Mouse (Mus musculus) monocyte, adult 5-6 weeks (primary cell): Measurements from ENCODE around the gene Lin37. TPM values are rescaled to one million over a fixed set of nuclear protein-coding genes. Genes with fewer than 3 reads are reported as not detected.

Experiments
- ATAC-seq: fragments of 153-309, 156-312 bp; replicated peaks from 2 replicates; pipeline ENCODE4 v1.8.0; 2017; ENCODE audit warnings: mild to moderate bottlenecking; ENCODE audit not compliant: low TSS enrichment, insufficient number of reproducible peaks, severe bottlenecking, poor library complexity, low FRiP score
- total RNA-seq: library from RNA; stranded (forward); fragments of 200-1000, 200-491, 200-594 nt; gene quantifications from 3 replicates; pipeline ENCODE4 v1.2.3, GENCODE M21; 2017

The Lin37 gene
- total RNA-seq, 1 experiment from 2014 or later: 8.1 TPM

DNA sequence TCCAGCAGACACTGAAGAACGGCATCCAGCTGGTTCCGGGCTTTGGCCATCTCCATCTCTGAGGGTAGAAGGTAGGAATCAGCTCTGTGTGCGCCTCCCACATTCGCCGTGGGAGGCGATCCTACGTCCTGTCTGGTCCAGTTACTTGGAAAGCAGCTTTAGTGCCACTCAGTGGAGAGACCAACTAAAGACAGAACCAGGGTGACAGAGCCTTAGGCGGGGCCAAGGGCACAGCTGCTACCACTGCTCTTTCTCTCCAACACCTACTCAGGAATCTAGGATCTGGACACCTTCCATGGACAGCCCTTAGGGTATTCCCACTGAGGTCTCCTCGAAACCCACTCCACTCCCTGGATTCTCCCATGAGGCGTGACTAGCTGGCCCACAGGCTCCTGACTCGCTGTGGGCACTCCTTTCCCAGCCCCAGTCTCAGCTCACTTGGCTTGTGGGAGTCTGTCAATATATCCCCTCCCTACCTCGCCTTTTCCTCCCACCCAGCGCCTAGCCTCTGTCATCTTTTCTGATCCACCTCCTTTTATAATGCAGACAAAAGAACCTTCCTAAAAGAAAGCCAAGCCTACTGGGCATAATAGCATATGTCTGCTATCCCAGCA lies 1.6 kb downstream of the Lin37 start:
- no peak for ATAC-seq

DNA sequence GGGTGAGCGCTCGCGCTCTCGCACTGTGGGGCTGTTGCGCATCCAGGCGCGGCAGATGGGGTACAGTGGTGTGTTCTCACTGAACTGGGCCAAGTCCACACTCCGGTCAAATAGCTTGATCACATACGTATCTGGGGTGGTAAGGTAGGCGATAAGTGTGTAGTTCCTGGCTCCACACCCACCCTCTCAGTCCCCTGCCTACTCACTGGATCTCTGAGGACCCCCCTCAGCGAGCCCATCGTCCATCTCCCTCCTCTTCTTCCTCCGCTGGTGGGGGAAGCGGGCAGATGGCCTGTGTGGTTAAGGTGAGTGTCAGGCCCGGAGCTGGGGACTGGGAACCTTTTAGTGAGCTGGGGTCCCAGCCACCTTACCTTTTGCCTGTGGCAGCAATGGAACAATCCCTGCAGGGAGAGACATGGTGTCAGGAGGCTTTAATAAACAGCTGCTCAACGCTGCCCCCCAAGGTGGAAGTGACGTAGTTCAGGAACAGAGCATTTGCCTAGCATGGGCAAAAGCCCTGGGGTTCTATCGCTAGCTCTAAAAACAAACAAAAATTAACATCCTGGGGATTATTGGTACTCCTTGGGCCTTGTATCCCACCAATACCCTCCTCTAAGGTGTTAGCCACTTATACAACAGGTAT lies 2.6 kb downstream of the Lin37 start:
- no peak for ATAC-seq

DNA sequence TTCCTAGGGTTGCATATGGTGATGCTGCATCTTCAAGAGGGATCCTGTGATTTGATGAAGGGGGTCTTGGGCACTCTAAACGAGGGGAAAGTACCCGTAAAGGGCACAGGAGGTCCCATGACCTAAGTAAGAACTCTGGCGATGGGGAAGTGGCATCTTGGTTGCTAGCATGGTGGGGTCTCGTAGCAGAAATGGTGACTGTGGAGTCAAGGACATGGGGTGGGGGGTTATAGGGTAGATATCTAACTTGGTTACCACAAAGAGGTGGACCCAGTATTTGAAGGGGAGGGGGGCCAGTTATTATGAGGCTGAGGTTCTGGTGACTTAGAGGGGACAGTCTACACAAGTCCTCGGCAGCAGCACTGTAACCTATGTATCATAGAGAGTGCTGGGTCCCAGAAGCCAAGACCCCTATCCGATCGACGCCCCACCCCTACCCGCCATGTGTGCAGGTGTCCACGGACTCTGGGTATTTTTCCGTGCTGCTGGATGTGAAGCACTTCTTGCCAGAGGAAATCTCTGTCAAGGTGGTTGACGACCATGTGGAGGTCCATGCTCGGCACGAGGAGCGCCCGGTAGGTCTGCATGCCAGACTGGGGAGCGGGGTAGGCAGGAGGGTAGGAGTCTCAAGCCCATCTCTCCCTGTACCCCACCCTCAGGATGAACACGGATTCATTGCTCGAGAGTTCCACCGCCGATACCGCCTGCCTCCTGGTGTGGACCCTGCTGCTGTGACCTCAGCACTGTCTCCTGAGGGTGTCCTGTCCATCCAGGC lies 5.6 kb downstream of the Lin37 start:
- no peak for ATAC-seq

DNA sequence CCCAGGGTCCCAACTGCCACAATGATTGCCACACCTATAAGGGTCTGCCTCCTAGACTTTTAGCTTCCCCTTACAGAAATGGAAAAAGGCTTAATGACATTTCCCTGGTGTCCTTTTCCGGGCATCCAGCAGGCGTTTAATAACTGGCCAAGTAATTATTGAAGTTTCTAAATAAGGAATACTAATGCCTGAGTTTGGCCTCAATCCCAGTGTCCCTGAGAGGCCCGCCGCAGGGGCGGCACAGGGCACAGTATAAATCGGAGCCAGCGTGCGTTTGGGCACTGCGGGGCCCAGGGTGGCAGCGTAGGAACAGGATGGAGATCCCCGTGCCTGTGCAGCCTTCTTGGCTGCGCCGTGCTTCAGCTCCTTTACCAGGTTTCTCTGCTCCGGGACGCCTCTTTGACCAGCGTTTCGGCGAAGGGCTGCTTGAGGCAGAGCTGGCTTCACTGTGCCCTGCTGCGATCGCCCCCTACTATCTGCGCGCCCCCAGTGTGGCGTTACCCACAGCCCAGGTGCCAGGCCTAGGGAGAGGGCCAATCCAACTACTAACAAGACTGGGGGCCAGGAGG lies 6.5 kb downstream of the Lin37 start:
- no peak for ATAC-seq

DNA sequence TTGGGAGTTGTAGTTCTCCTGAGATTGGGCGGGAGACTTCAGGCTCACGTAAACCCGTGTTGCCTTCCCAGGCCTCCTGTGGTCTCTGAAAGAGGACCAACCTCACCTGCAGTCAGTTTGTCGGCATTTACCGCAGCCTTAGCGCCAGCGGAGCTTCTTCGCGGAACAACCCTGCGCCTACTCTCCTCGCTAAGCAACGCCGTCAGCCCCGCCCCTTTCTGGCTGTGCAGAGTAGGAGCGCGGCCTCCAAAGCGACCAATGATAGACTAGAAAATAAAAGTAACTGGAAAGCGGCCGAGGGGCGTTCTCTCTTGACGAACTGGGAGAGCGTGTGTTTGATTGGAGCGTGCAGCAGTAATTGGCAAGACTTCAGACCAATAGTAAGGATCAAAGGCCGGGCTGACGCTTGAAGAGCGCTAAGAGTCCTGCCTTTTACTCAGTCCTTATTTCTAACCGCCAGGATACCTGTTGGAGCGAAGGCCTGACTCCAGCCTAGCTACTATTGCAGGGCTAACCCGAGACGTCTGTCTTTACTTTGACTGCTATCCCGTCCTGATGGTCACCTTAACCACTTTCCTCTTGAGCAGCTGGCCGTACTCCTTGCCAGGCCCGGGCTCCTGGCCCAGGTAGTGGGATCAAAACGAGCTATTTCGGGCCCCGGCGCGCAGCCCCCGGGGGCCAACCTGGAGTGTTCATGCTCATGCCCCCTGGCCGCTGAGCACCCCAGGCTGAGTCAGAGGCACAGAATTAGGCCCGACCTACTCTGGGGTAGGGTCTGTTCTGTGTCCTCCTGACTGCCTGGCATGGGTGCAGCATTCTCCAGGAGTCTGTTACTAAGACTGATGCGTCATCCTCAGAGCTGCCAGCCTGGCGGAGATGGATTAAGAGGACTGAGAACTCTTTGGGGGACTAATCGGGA lies 7.3 kb downstream of the Lin37 start, which contains the start of the genes Hspb6 and Proser3:
Gene Hspb6 (plus strand): TSS at position 77 of the 919 bp plus-strand sequence.
Gene Proser3 (minus strand): TSS at position 198 of the 919 bp plus-strand sequence.
- ATAC-seq: peak; percentile 90

DNA sequence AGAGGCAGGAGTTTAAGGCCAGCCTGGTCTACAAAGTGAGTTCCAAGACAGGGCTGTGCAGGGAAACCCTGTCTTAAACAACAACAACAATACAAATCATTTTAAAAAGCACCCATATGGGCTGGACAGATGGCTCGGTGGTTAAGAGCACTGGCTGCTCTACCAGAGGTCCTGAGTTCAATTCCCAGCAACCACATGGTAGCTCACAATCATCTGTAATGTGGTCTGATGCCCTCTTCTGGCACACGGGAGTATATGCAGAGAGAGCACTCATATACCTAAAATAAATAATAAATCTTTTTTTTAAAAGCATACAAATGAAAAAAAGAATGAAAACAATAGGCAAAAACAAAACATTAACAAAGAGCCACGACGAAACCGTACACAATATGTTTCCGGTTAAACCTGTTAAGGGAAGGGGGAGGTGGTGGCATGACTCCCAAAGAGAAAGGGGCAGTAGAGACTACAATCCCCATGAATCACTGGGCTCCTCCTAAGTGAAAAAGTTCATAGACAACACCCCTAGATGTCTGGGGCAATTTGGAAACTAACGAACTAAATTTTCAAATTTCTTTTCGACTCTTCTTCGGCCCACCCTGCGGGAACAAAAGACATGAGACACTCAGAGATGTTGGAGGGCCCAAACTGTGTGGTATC lies 8.1 kb downstream of the Lin37 start:
- peak; percentile 29; the same call in 1 of the 2 replicates for ATAC-seq

DNA sequence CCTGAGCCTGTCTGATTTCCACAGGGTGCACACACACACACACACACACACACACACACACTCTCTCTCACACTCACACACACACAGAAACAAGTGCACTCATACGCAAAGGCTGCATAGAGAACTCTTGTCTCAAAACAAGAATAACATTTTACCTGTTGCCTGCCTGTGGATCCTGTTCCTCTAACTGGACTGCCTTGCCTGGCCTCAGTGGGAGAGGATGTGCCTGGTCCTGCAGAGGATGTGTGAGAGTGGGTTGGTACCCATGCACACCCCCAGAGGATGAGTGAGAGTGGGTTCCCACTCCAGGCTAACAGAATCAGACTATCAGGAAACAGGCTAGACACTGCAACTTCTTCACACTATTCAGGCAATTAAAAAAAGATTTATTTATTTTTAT lies 9.0 kb downstream of the Lin37 start:
- no peak for ATAC-seq

DNA sequence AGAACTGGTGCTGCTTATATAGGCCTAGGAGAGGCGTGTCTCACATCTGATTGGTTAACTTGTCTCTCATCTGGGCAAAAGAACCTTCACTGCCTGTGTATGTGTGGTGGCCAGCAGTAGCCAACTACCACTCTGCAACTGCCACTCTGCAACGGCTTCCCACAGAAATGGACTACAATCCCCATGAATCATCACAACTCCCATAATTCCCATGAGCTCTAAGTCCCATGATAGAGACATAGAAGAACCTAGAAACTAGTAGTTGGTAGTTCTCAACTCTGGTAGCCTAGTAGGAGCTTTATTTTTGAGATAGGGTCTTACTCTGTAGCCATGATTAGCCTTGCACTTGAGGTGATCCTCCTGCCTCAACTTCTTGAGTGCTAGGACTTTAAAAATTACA lies 9.8 kb downstream of the Lin37 start:
- no peak for ATAC-seq

DNA sequence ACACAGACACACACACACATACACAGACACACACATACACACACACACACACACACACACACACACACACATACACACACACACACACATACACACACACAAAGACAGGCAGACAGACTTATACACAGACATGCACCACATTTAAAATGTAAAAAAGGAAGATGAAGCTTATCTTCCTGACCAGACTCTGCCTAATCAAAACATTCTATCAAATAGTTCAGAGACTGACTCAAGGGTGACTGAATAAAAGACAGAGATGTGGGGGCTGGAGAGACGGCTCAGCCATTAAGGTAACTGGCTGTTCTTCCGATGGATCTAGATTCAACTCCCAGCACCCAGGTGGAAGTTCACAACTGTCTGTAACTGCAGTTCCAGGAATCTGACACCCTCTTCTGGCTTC lies 15.3 kb downstream of the Lin37 start:
- no peak for ATAC-seq

DNA sequence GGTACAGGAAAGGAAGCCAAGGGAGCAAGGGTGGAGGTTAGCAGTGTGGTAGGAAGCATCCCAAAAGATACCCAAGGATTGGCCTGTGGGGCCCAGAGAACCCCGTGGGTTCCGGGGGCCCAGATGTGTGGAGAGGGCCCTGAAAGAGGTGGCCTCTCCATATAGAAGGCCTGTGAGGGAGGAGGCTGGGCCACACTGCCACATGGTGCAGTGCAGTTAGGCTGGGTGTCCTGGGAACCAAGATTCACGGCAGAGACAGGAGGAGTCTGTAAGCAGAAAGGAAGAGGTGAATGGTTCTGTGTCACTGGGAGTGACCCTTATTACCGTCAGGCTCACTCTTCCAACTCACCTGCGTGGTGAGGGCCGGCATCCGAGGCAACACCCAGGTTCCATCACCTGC lies 19.1 kb downstream of the Lin37 start:
- no peak; the same call in 1 of the 2 replicates for ATAC-seq

DNA sequence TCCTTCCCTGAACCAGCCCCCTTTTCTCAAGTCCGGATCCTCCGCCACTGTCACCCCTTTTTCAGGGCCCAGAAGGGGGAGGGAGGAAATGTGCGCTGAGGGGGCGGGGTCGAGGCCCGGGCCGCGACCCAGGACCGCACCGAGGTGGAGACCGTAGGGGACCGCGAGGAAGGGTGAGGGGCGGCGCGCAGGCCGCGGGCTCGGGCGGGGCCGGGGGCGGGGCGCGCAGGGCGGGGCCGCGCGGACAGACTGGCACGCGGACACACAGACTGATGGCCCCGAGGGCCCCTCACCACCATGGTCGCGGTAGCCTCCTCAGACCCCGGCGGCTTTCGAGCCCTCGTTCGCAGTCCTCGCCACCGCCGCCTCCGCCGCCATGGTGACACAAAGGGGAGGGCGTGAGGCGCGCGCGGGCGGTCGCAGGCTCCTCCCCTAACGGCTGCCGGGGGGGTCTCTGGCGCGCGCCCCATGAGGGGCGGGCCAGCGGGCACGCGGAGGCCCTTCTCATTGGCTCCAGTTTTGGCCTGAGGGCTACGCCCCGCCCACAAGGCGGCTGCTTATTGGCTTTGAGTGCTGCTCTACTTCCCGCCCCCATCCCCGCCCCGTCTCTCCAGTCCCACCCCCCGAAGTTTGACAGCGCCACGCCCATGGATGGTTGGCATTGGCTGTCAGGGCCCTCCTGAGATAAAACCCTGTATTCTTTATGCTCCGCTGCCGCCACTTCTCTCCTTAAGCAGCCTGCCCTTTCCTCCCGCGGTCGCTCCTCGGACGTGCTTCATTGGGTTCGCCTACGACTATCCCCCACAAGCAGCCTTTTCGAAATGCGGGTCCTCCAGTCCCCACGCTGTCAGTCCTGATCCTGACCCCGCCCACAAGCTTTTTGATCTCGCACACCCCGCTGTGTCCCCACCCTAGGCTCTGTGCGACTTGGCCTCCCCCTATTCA lies 24.7 kb downstream of the Lin37 start, which contains the start of gene Arhgap33:
Gene Arhgap33 (minus strand): TSS at position 428 of the 945 bp plus-strand sequence.
- peak; percentile 89 for ATAC-seq

DNA sequence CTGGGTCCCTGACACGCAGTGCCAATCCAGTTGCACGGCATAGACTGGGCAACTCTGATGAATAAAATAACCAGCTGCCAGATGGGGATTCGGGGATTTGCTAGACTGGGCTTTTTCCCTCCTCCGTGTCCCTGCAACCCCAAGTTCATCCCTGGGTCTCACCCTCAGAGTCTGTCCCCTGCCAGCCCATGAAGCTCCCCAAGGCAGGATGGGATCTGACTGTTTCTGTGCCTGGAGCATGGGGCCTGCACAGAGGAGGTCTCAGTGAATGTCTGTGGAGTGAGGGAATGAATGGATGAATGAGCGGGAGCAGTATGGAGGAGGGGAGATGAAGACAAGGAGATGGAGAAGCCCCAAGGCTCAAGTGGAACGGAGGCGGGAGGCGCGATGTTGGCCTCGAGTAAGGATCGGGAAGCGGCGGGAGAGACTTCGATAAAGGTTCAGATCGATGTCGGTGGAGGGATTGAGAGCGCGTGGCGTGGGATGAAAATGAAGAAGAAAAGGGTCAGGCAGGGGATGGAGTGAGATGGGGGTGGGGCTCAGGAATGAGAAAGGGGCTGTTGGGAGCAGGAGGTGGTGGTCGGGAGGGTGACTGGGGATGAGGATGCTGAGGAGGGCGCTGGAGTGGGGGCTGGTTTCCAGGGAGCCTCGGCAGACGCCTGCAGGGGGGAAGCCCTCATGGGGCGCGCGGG lies 25.6 kb downstream of the Lin37 start:
- ATAC-seq: no peak; the same call in 1 of the 2 replicates

DNA sequence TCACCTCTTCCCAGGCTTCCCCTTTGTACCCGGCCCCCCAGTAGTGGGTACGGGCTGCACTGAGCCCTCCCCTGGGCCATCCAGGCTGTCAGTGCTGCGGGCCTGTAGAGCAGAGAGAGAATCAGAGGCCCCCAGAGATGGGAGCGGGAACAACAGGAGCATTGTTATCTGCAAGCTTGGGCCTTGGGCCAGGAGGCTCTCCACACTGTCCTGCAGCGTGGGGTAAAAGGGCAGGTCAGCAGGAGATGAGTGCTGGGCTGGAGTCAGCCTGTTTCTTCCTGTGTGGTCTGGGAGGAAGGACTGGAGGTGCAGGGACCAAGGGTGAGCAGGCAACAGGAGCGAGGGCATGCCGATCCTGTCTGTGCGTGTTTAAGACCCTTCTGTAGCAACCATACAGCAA lies 26.7 kb downstream of the Lin37 start:
- no peak for ATAC-seq

DNA sequence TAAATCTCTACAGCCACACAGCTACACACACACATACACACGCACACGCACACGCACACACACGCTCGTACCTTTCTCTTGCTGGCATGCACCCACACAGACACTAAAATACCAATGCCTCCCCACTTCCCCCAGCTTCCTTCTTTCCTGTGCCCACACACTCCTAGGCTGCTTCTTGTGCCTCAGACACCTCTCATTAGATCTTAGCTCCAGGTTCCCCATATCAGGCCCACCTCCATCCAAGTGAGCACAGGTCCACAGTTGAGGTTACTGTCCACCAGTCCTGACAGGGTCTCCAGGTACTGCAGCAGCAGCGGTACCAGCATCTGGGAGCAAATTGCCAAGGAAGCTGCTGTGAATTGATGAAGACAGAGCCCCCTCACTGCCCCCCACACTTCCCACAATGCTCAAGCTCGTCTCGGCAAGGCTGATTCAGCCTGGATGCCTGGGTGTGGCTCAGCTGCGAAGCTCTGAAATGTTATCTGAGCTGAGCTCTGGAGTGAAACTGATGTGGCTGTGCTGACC lies 28.3 kb downstream of the Lin37 start:
- no peak for ATAC-seq

DNA sequence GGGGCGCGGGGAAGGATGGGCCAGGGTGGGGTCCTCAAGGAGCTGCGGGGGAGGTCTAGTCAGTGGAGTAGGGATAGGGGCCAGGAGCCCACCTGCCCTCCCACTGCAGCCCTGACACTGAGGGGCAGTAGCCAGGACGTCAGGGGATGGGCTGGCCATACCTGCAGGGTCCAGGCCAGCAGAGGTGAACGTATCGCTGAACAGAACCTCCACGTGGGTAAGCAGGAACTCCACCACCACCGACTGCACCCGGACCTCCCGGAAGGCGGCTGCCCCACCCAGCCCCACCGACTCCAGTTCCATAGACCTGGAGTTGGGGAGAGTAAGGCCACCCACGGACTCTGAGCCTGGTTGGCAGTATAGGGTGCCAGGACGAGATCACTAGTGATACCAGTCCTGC lies 32.7 kb downstream of the Lin37 start:
- no peak for ATAC-seq

DNA sequence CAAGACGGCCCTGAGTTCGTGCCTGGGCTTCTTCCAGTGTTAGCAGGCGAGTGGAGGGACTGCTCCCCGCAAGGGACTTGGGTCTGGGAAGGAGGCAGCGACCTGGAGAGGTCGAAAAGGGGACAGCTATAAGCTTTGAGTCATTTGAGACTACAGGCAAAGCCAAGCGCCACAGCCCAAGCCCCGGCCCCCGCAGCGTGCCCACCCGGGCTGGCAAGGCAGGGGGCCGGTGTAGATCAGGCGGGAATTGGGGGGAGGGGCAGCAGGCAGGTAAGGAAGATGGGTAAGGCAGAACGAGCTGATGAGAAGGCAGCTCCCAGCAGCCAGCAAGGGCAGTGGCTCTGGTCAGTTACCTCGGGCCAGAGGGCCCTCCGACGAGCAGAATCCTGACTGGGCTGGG lies 33.2 kb downstream of the Lin37 start:
- ATAC-seq: no peak
